Comparison of ENCODE assay signal across 27 mouse cellular contexts in the genomic region with DNA sequence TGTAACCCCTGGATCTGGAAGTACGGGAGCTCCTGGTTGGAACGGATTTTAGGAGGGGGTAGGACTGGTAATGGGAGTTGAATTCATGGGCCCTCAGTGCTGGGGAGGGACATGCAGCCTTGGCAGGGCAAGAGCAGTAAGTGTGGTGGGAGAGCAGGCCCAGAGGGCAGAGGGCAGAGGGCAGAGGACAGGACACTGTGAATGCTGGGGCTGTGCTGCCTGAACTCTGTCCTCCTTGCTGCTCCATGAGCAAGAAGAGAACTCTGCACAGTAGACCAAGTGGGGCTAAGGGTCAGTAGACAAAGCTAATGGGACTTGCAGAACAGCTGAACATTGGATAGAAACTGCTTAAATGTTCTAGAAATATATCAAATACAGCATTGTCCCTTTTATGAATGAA. TPM values are rescaled to one million over a fixed set of nuclear protein-coding genes. Genes with fewer than 3 reads are reported as not detected.
A peak's percentile ranks its signal among the peaks of the same experiment; 100 is the strongest.
DNase-seq lines count a peak whose midpoint lies in the region; ATAC-seq and TF ChIP-seq lines count a peak whose summit lies in the region.
"Had no signal": no experiment of that assay in that cellular context is flagged by ENCODE, and none has a peak within 500 bp of the region (broad histone marks: within the 10 kb centered on the region; RNA-seq: fewer than 3 reads in every experiment).

No protein-coding gene starts in this region.

- peak; percentile 65 for DNase-seq in kidney, adult 2 months
- DNase-seq in liver, adult 2 months (ENCODE audit: extremely low read depth, low read depth, low spot score): peak; percentile 75
- DNase-seq in liver: no peak
- peak; percentile 16 for DNase-seq in kidney, postnatal 14 days
- DNase-seq in kidney, postnatal 36 days: peak; percentile 59 to 60
- no peak for DNase-seq in thymus, adult 18-20 months
- no peak for DNase-seq in midbrain, postnatal 0 days (ENCODE audit: low spot score)
- DNase-seq: adrenal gland, adult 8-10 months; adrenal gland, postnatal 25 days; cerebellum, adult 11-12 months; cerebellum, adult 8-10 months; cerebellum, postnatal 10 days; cerebellum, postnatal 36 days; embryo, embryonic 11 days; gastrocnemius, postnatal 25 days; heart, adult 18-20 months; heart, postnatal 14 days had no signal

- no peaks in the 10 kb centered on the region for H3K9me3 ChIP-seq in kidney, embryonic 15.5 days (replicated peaks)
- H3K9me3 ChIP-seq in midbrain, postnatal 0 days (ENCODE audit: low read length): no peaks in the 10 kb centered on the region
- H3K9me3 ChIP-seq: embryonic facial prominence, embryonic 10.5 days; embryonic facial prominence, embryonic 13.5 days; forebrain, embryonic 12.5 days; forebrain, embryonic 15.5 days; heart, embryonic 10.5 days; heart, embryonic 13.5 days; hindbrain, embryonic 12.5 days had no signal

- no peaks in the 10 kb centered on the region for H3K27me3 ChIP-seq in kidney, adult 2 months (replicated peaks; ENCODE audit: control insufficient read depth, insufficient read depth, low read length)
- H3K27me3 ChIP-seq in kidney, embryonic 15.5 days: no peaks in the 10 kb centered on the region
- H3K27me3 ChIP-seq in liver, adult 2 months (ENCODE audit: control insufficient read depth, insufficient read depth, low read length): no peaks in the 10 kb centered on the region
- no peaks in the 10 kb centered on the region for H3K27me3 ChIP-seq in midbrain, postnatal 0 days (ENCODE audit: insufficient read depth, low read length)
- H3K27me3 ChIP-seq: embryonic facial prominence, embryonic 13.5 days; forebrain, embryonic 12.5 days; forebrain, embryonic 15.5 days; heart, embryonic 13.5 days; hindbrain, embryonic 12.5 days had no signal

- no peaks in the 10 kb centered on the region for H3K36me3 ChIP-seq in kidney, adult 2 months (ENCODE audit: control insufficient read depth, insufficient read depth, low read length)
- peaks cover 61% of the 10 kb centered on the region for H3K36me3 ChIP-seq in kidney, embryonic 15.5 days
- peaks cover 17% of the 10 kb centered on the region; the same call in 1 of the 2 replicates for H3K36me3 ChIP-seq in liver, adult 2 months (ENCODE audit: control insufficient read depth, insufficient read depth, low read length)
- H3K36me3 ChIP-seq in midbrain, postnatal 0 days (ENCODE audit: insufficient read depth, low read length): peaks cover 38% of the 10 kb centered on the region

- no peak overlapping the region for H3K4me2 ChIP-seq in kidney, embryonic 15.5 days
- no peak overlapping the region for H3K4me2 ChIP-seq in midbrain, postnatal 0 days (ENCODE audit: low read depth, low read length, poor library complexity, severe bottlenecking)
- H3K4me2 ChIP-seq: embryonic facial prominence, embryonic 13.5 days; forebrain, embryonic 12.5 days; forebrain, embryonic 15.5 days; heart, embryonic 13.5 days; hindbrain, embryonic 12.5 days had no signal

- TF ChIP-seq CTCF in kidney, adult 2 months (conservative IDR thresholded peaks at IDR 0.05; ENCODE audit: insufficient read depth, insufficient read length, low read depth, low read length): no peak
- TF ChIP-seq CTCF in liver, adult 2 months (IDR thresholded peaks at IDR 0.05; ENCODE audit: low read depth, low read length): no peak
- no peak for TF ChIP-seq CTCF in midbrain, postnatal 0 days (IDR thresholded peaks at IDR 0.05)

- H3K9ac ChIP-seq in kidney, embryonic 15.5 days: no peak overlapping the region
- no peak overlapping the region for H3K9ac ChIP-seq in liver, adult 2 months (ENCODE audit: low read depth, low read length)
- no peak overlapping the region for H3K9ac ChIP-seq in midbrain, postnatal 0 days (replicated peaks; ENCODE audit: low read length, poor library complexity, severe bottlenecking)
- H3K9ac ChIP-seq: embryonic facial prominence, embryonic 13.5 days; forebrain, embryonic 12.5 days; forebrain, embryonic 15.5 days; heart, embryonic 13.5 days; hindbrain, embryonic 12.5 days had no signal

- H3K4me3 ChIP-seq in kidney, adult 2 months (ENCODE audit: insufficient read depth, low read depth, low read length): no peak overlapping the region
- H3K4me3 ChIP-seq in kidney, embryonic 15.5 days (replicated peaks): no peak overlapping the region
- H3K4me3 ChIP-seq in liver, adult 2 months (ENCODE audit: insufficient read depth, low read depth, low read length): no peak overlapping the region
- H3K4me3 ChIP-seq in midbrain, postnatal 0 days (ENCODE audit: low read depth, low read length): no peak overlapping the region
- H3K4me3 ChIP-seq: embryonic facial prominence, embryonic 10.5 days; embryonic facial prominence, embryonic 13.5 days; erythroblast, embryonic 14.5 days; forebrain, embryonic 12.5 days; forebrain, embryonic 15.5 days; heart, embryonic 10.5 days; heart, embryonic 13.5 days; hindbrain, embryonic 12.5 days had no signal

- WGBS in kidney, adult 2 months: 92% methylated on average over 2 of the region's 2 CpGs
- WGBS in kidney, embryonic 15.5 days: 95% methylated on average over 2 of the region's 2 CpGs
- 91% methylated on average over 2 of the region's 2 CpGs for WGBS in liver, adult 2 months
- WGBS in midbrain, postnatal 0 days: 96% methylated on average over 2 of the region's 2 CpGs

- no peaks in the 10 kb centered on the region for H3K4me1 ChIP-seq in kidney, adult 2 months (ENCODE audit: control insufficient read depth, insufficient read depth, low read length)
- no peaks in the 10 kb centered on the region for H3K4me1 ChIP-seq in kidney, embryonic 15.5 days
- no peaks in the 10 kb centered on the region for H3K4me1 ChIP-seq in liver, adult 2 months (ENCODE audit: control insufficient read depth, insufficient read depth, low read length)
- H3K4me1 ChIP-seq in midbrain, postnatal 0 days (ENCODE audit: insufficient read depth, low read length): no peaks in the 10 kb centered on the region
- H3K4me1 ChIP-seq: embryonic facial prominence, embryonic 10.5 days; embryonic facial prominence, embryonic 13.5 days; forebrain, embryonic 12.5 days; forebrain, embryonic 15.5 days; heart, embryonic 10.5 days; heart, embryonic 13.5 days; hindbrain, embryonic 12.5 days had no signal

- no peaks in the 10 kb centered on the region for H3K79me2 ChIP-seq in liver, adult 2 months (ENCODE audit: control insufficient read depth, insufficient read depth, low read length)

- no peak for ATAC-seq in kidney, embryonic 15.5 days (replicated peaks; ENCODE audit: low FRiP score)
- ATAC-seq in midbrain, postnatal 0 days (ENCODE audit: low FRiP score): no peak
- ATAC-seq: CD4-positive, CD25-positive, alpha-beta regulatory T cell, adult 4 months; forebrain, embryonic 15.5 days had no signal

- H3K27ac ChIP-seq in kidney, adult 2 months (ENCODE audit: insufficient read depth, low read depth, low read length): no peak overlapping the region
- H3K27ac ChIP-seq in kidney, embryonic 15.5 days: no peak overlapping the region
- no peak overlapping the region for H3K27ac ChIP-seq in liver, adult 2 months (replicated peaks; ENCODE audit: insufficient read depth, low read depth, low read length)
- no peak overlapping the region for H3K27ac ChIP-seq in midbrain, postnatal 0 days (ENCODE audit: low read depth, low read length)
- H3K27ac ChIP-seq: embryonic facial prominence, embryonic 10.5 days; embryonic facial prominence, embryonic 13.5 days; forebrain, embryonic 12.5 days; forebrain, embryonic 15.5 days; heart, embryonic 10.5 days; heart, embryonic 13.5 days; hindbrain, embryonic 12.5 days had no signal

- no peak for TF ChIP-seq POLR2A in kidney, adult 2 months (IDR thresholded peaks at IDR 0.05; ENCODE audit: low read depth, low read length)
- TF ChIP-seq POLR2A in liver, adult 2 months (IDR thresholded peaks at IDR 0.05; ENCODE audit: extremely low read depth, insufficient read depth, low read length): no peak

RNA-seq across cellular contexts. Expression of a gene that starts 32.2 kb away (rescaled TPM):
- 30.1 and 30.6 TPM in 2 replicates for polyA plus RNA-seq in kidney, adult 2 months (2012; rRNA removed)
- polyA plus RNA-seq in kidney, embryonic 15.5 days (2015; fragmentation: Nextera tagmentation; extraction: Ambion mirVana): 38.6 and 42.5 TPM in 2 replicates
- 17.2 and 18.1 TPM in 2 replicates for total RNA-seq in liver, adult 2 months (2014; rRNA removed)
- polyA plus RNA-seq in liver, adult 2 months (2012; rRNA removed): 13.1 and 14.3 TPM in 2 replicates
- total RNA-seq in midbrain, postnatal 0 days (2014; rRNA removed): 53.2 and 54.4 TPM in 2 replicates
- 37.9 and 38.8 TPM in 2 replicates for polyA plus RNA-seq in midbrain, postnatal 0 days (2015; fragmentation: Nextera tagmentation; extraction: Ambion mirVana)

RNA-seq across cellular contexts. Expression of a gene that starts 33.5 kb away (rescaled TPM):
- 25.9 and 29.4 TPM in 2 replicates for polyA plus RNA-seq in kidney, adult 2 months (2012; rRNA removed)
- 33.9 and 36.6 TPM in 2 replicates for polyA plus RNA-seq in kidney, embryonic 15.5 days (2015; fragmentation: Nextera tagmentation; extraction: Ambion mirVana)
- total RNA-seq in liver, adult 2 months (2014; rRNA removed): 6.7 and 9.0 TPM in 2 replicates
- 16.6 and 18.1 TPM in 2 replicates for polyA plus RNA-seq in liver, adult 2 months (2012; rRNA removed)
- total RNA-seq in midbrain, postnatal 0 days (2014; rRNA removed): 57.4 and 62.2 TPM in 2 replicates
- polyA plus RNA-seq in midbrain, postnatal 0 days (2015; fragmentation: Nextera tagmentation; extraction: Ambion mirVana): 59.6 and 66.4 TPM in 2 replicates

RNA-seq across cellular contexts. Expression of a gene that starts 43.1 kb away (rescaled TPM):
- polyA plus RNA-seq in kidney, adult 2 months (2012; rRNA removed): 35.2 and 53.9 TPM in 2 replicates
- 85.3 and 90.4 TPM in 2 replicates for polyA plus RNA-seq in kidney, embryonic 15.5 days (2015; fragmentation: Nextera tagmentation; extraction: Ambion mirVana)
- total RNA-seq in liver, adult 2 months (2014; rRNA removed): 101 and 119 TPM in 2 replicates
- polyA plus RNA-seq in liver, adult 2 months (2012; rRNA removed): 56.4 and 61.8 TPM in 2 replicates
- 6.4 and 8.8 TPM in 2 replicates for total RNA-seq in midbrain, postnatal 0 days (2014; rRNA removed)
- polyA plus RNA-seq in midbrain, postnatal 0 days (2015; fragmentation: Nextera tagmentation; extraction: Ambion mirVana): 23.4 and 23.6 TPM in 2 replicates

Comparison
In these comparisons a context has a peak if more than half of its experiments do, and no peak if none do; other contexts are left out.
1. DNase-seq: peak in kidney, adult 2 months (single experiment), liver, adult 2 months (single experiment), kidney, postnatal 14 days (single experiment) and kidney, postnatal 36 days (2 of 2); none in liver (single experiment), thymus, adult 18-20 months (0 of 2) and midbrain, postnatal 0 days (single experiment).